Mouse (Mus musculus) heart, embryonic 14.5 days (tissue): ENCODE measurements at regions not wholly inside any gene's neighbourhood (a gene's known extent, or its start where the extent isn't known, plus 50 kb on each side); places are given as distances from the start of the nearest gene placed in this dataset.

ENCODE experiments used
- ATAC-seq: fragments of 200-750 bp; cut with Nextera tagmentation; 2 replicates; pipeline ENCODE4 v1.8.0; 2017; ENCODE audit warnings: low read depth, moderate TSS enrichment; ENCODE audit not compliant: insufficient number of reproducible peaks, insufficient read depth, low FRiP score
- H3K27ac ChIP-seq, 2 experiments: fragments of 200-500 bp in 1 of 2; fragments of 300-500 bp in 1 of 2; sonication (generic) in 1 of 2; replicated peaks in 1 of 2; 2 replicates each; pipeline ENCODE4 v1.5.1; 2012 to 2014; ENCODE audit warnings: low read depth in 2 of 2, low read length in 2 of 2, control low read depth in 1 of 2, mild to moderate bottlenecking in 1 of 2, mixed read lengths in 1 of 2; ENCODE audit not compliant: control insufficient read depth in 1 of 2, insufficient read depth in 1 of 2
- H3K27me3 ChIP-seq: fragments of 300-500 bp; sonication (generic); 2 replicates; pipeline ENCODE4 v1.6.1; 2014; ENCODE audit warnings: mild to moderate bottlenecking, low read length, control low read depth; ENCODE audit not compliant: control insufficient read depth, insufficient read depth
- H3K36me3 ChIP-seq: fragments of 300-500 bp; sonication (generic); 2 replicates; pipeline ENCODE4 v1.6.1; 2014; ENCODE audit warnings: mild to moderate bottlenecking, control low read depth, low read length, mixed read lengths; ENCODE audit not compliant: control insufficient read depth, insufficient read depth
- H3K4me1 ChIP-seq, 2 experiments: fragments of 200-500 bp in 1 of 2; fragments of 300-500 bp in 1 of 2; sonication (generic) in 1 of 2; 2 replicates each; pipeline ENCODE4 v1.6.1; 2012 to 2014; ENCODE audit warnings: low read length in 2 of 2, control low read depth in 1 of 2, mixed read lengths in 1 of 2; ENCODE audit not compliant: control insufficient read depth in 2 of 2, insufficient read depth in 2 of 2
- H3K4me2 ChIP-seq: fragments of 300-500 bp; sonication (generic); 2 replicates; pipeline ENCODE4 v1.6.1; 2014; ENCODE audit warnings: mild to moderate bottlenecking, low read length
- H3K4me3 ChIP-seq, 2 experiments: fragments of 200-500 bp in 1 of 2; fragments of 300-500 bp in 1 of 2; sonication (generic) in 1 of 2; 2 replicates each; pipeline ENCODE4 v1.5.1; 2012 to 2014; ENCODE audit warnings: low read length in 2 of 2, mild to moderate bottlenecking in 2 of 2, control low read depth in 1 of 2, low read depth in 1 of 2, moderate library complexity in 1 of 2; ENCODE audit not compliant: control insufficient read depth in 1 of 2, insufficient read depth in 1 of 2
- H3K9ac ChIP-seq: fragments of 300-500 bp; sonication (generic); 2 replicates; pipeline ENCODE4 v1.6.1; 2014; ENCODE audit warnings: mild to moderate bottlenecking, low read length
- H3K9me3 ChIP-seq: fragments of 300-500 bp; sonication (generic); 2 replicates; pipeline ENCODE4 v1.6.1; 2016; ENCODE audit warnings: low read length, control low read depth; ENCODE audit not compliant: control insufficient read depth
- WGBS: fragments of 180-500 bp; shearing (Covaris S2); extraction: QIAGEN DNeasy Blood & Tissue Kit; methylation state at CpG from one replicate; pipeline ENCODE4 v1.1.7; 2014; 5-methylcytosine and 5-hydroxymethylcytosine counted together

GRCm38 (mm10) chr1:57243607-57244408 is 133.6 kb upstream of the 1700066M21Rik start:
- Histone ChIP-seq H3K36me3 (no peaks in the 10 kb centered on the region), H3K27me3 (no peaks in the 10 kb centered on the region), H3K9ac (no peak overlapping the region), H3K4me2 (no peak overlapping the region), H3K4me3 (no peak overlapping the region), H3K4me1 (no peaks in the 10 kb centered on the region), H3K27ac (no peak overlapping the region), H3K9me3 (no peaks in the 10 kb centered on the region)
- WGBS: 82% methylated on average over 6 of the region's 6 CpGs
- ATAC-seq: no peak

- Histone ChIP-seq H3K4me2 (no peak overlapping the region), H3K4me1 (no peaks in the 10 kb centered on the region), H3K9me3 (no peaks in the 10 kb centered on the region), H3K9ac (no peak overlapping the region), H3K27me3 (no peaks in the 10 kb centered on the region), H3K27ac (no peak overlapping the region), H3K4me3 (no peak overlapping the region), H3K36me3 (no peaks in the 10 kb centered on the region)
- ATAC-seq: no peak
- WGBS: 76% methylated on average over 7 of the region's 7 CpGs
Observed at GRCm38 (mm10) chr1:57259626-57260025, 117.8 kb upstream of the 1700066M21Rik start.

DNA sequence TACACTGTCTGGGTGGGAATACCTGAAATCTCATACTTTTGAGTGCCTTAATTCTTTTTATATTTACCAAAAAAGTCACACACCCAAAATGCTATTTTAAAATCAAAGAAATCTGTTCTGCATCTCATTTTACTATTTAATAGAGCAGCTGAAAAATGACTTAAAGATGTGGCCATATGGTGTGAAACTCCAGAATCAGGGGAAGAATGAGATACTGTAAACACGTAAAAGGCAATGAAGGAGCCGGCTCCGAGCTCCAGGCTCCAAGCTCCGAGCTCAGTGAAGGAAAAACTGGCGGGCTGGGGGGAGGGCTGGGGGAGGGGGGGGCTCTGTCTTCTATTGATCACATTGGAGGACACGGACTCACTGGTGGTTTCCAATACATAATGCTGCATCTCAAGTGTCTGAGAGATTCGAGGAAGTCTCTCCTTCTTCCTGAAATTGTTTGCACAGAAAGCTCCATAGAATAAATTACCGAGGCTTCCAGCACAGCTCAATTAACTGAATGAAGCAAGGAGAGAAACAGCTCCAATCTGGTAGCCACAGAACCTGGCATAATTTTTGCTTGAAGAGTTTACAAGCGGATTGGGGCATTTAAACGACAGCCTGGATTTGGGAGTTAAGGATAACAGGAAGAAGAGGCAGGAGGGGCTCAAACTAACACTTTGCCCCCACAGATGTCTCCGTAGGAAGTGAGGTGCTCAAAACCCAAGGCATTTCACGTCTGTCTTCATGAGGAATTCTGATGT is 112.2 kb upstream of the 1700066M21Rik start:
- WGBS: 55% methylated on average over 12 of the region's 12 CpGs
- ATAC-seq: no peak
- Histone ChIP-seq H3K36me3 (no peaks in the 10 kb centered on the region), H3K4me2 (no peak overlapping the region), H3K9me3 (no peaks in the 10 kb centered on the region), H3K9ac (no peak overlapping the region), H3K27me3 (no peaks in the 10 kb centered on the region), H3K4me1 (0 out of 4 replicates have a peak, but pooled peaks cover 0 to 4% of the 10 kb centered on the region in 2 experiments), H3K27ac (no peak overlapping the region), H3K4me3 (no peak overlapping the region)

- no peaks in the 10 kb centered on the region for H3K9me3 ChIP-seq
- H3K4me1 ChIP-seq: 0 out of 4 replicates have a peak, but pooled peaks cover 0 to 4% of the 10 kb centered on the region in 2 experiments
- H3K36me3 ChIP-seq: no peaks in the 10 kb centered on the region
- no peak overlapping the region for H3K27ac ChIP-seq
- 40% methylated on average over 4 of the region's 4 CpGs for whole genome bisulfite sequencing
- H3K4me2 ChIP-seq: no peak overlapping the region
- H3K9ac ChIP-seq: no peak overlapping the region
- H3K27me3 ChIP-seq: no peaks in the 10 kb centered on the region
- no peak for ATAC-seq
- H3K4me3 ChIP-seq: no peak overlapping the region
Observed at GRCm38 (mm10) chr1:57266695-57267094, 110.7 kb upstream of the 1700066M21Rik start.

GRCm38 (mm10) chr1:57267851-57268250 is 109.6 kb upstream of the 1700066M21Rik start:
- WGBS: 26% methylated on average over 2 of the region's 2 CpGs
- no peak for ATAC-seq
- H3K4me1 ChIP-seq: 0 out of 4 replicates have a peak, but pooled peaks cover 0 to 4% of the 10 kb centered on the region in 2 experiments
- no peak overlapping the region for H3K9ac ChIP-seq
- H3K36me3 ChIP-seq: no peaks in the 10 kb centered on the region
- H3K4me3 ChIP-seq: no peak overlapping the region
- no peaks in the 10 kb centered on the region for H3K27me3 ChIP-seq
- no peak overlapping the region for H3K4me2 ChIP-seq
- no peak overlapping the region for H3K27ac ChIP-seq
- H3K9me3 ChIP-seq: no peaks in the 10 kb centered on the region

- H3K9ac ChIP-seq: no peak overlapping the region
- no peaks in the 10 kb centered on the region for H3K36me3 ChIP-seq
- H3K4me3 ChIP-seq: no peak overlapping the region
- no peaks in the 10 kb centered on the region for H3K9me3 ChIP-seq
- no peaks in the 10 kb centered on the region for H3K27me3 ChIP-seq
- WGBS: 43% methylated on average over 13 of the region's 13 CpGs
- no peak overlapping the region for H3K27ac ChIP-seq
- ATAC-seq: no peak
- 0 out of 4 replicates have a peak, but pooled peaks cover 0 to 4% of the 10 kb centered on the region in 2 experiments for H3K4me1 ChIP-seq
- H3K4me2 ChIP-seq: no peak overlapping the region
Observed at GRCm38 (mm10) chr1:57269679-57270354, 107.6 kb upstream of the 1700066M21Rik start.

DNA sequence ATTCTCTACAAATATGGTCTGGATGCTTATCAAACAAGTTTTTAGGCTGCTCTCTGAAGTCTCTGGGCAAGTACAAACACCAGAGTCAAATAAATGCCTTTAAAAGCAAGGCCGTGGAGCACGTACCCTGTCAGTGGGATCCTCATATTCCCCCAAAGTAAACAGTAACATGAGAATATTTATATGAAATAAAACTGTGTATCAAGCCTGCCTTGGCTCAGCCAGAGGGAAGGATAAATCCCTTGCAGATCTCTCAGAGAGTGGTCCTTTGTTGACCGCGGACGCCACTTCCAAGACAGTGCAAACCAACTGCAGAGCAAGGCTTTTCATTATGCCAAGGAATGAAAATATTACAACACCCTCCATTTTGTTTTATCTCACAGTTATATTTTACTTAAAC is 104.8 kb upstream of the 1700066M21Rik start:
- ATAC-seq: no peak
- no peaks in the 10 kb centered on the region for H3K9me3 ChIP-seq
- no peaks in the 10 kb centered on the region for H3K36me3 ChIP-seq
- no peak overlapping the region for H3K4me3 ChIP-seq
- no peaks in the 10 kb centered on the region for H3K4me1 ChIP-seq
- H3K27ac ChIP-seq: no peak overlapping the region
- H3K4me2 ChIP-seq: no peak overlapping the region
- no peaks in the 10 kb centered on the region for H3K27me3 ChIP-seq
- no peak overlapping the region for H3K9ac ChIP-seq
- WGBS: 95% methylated on average over 5 of the region's 5 CpGs
